Mouse (Mus musculus) megakaryocyte, embryonic 14.5 days (primary cell): ENCODE data around the gene Bri3. TPM values are rescaled to one million over a fixed set of nuclear protein-coding genes. Genes with fewer than 3 reads are reported as not detected.

Source experiments
- H3K27me3 ChIP-seq: replicated peaks from 2 replicates; pipeline ENCODE3; 2012; ENCODE audit warnings: inconsistent platforms
- H3K36me3 ChIP-seq: replicated peaks from 2 replicates; pipeline ENCODE3; 2012; ENCODE audit warnings: low read length, inconsistent platforms, mixed read lengths
- H3K4me1 ChIP-seq: 2 replicates; pipeline ENCODE4 v1.6.1; 2012; ENCODE audit warnings: inconsistent platforms
- H3K4me3 ChIP-seq: replicated peaks from 2 replicates; pipeline ENCODE3; 2012; ENCODE audit warnings: moderate library complexity, mild to moderate bottlenecking, inconsistent platforms
- H3K9me3 ChIP-seq: 2 replicates; pipeline ENCODE4 v1.6.1; 2012; ENCODE audit warnings: inconsistent platforms
- FLI1 ChIP-seq: IDR thresholded peaks from 2 replicates; pipeline ENCODE4 v1.6.1; 2012; ENCODE audit warnings: low read length, inconsistent platforms, mixed read lengths
- GATA1 ChIP-seq: IDR thresholded peaks from 3 replicates; pipeline ENCODE4 v1.6.1; 2012; ENCODE audit warnings: mixed read lengths, low read length, inconsistent platforms, borderline replicate concordance
- polyA plus RNA-seq: library from polyadenylated mRNA; stranded (reverse); fragments of >175 nt; gene quantifications from 2 replicates; pipeline ENCODE4 v1.2.3, GENCODE M21; 2012; ENCODE audit warnings: low replicate concordance; ENCODE audit not compliant: insufficient read depth

Bri3 gene
- polyA plus RNA-seq, 1 experiment: 100 TPM

DNA sequence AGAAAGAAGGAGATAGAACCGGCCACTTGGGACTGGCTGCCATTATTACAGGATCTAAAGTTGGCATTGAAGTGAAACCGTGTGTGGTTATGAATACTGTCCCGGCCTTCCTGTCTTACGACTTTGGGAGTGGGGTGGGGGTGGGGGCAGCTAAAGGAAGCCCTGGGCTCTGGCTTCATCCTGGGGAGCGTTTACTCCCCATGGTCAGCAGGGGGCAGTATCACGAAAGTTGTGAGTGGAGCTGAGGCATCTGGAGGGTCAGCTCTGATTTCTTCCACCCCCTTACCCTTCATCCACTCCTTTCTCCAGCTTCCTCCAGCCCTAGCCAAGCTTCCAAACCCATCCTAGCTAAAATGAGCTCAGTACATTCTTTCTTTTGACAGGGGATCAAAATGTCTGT is 222.8 kb downstream of the Bri3 start:
- no peaks in the 10 kb centered on the region for H3K27me3 ChIP-seq
- no peak overlapping the region for H3K4me3 ChIP-seq
- H3K9me3 ChIP-seq: peaks cover 51% of the 10 kb centered on the region
- H3K36me3 ChIP-seq: no peaks in the 10 kb centered on the region
- TF ChIP-seq GATA1: no peak
- TF ChIP-seq FLI1: no peak
- no peaks in the 10 kb centered on the region for H3K4me1 ChIP-seq

DNA sequence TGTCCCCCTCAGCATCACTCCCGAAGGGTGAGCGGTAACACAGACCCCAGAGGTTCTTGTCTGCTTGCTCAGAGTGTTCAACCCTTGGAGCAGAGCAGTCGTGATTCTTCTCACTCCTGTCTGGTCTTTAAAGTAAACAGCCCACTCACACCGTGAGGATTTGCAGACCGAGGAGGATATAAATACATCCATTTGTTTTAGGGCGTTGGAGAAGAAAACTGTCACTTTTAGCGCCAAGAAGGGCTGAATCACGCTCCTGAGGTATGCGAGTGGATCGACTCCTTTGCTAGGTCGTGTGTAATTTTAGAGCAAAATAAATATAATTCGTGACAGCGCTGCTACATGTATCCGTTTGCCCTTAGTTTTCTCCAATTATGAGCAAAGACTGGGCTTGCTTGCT is 228.8 kb downstream of the Bri3 start:
- Histone ChIP-seq H3K9me3 (peaks cover 71% of the 10 kb centered on the region), H3K4me1 (no peaks in the 10 kb centered on the region), H3K36me3 (no peaks in the 10 kb centered on the region), H3K4me3 (no peak overlapping the region), H3K27me3 (no peaks in the 10 kb centered on the region)
- no peak for TF ChIP-seq GATA1
- TF ChIP-seq FLI1: no peak

DNA sequence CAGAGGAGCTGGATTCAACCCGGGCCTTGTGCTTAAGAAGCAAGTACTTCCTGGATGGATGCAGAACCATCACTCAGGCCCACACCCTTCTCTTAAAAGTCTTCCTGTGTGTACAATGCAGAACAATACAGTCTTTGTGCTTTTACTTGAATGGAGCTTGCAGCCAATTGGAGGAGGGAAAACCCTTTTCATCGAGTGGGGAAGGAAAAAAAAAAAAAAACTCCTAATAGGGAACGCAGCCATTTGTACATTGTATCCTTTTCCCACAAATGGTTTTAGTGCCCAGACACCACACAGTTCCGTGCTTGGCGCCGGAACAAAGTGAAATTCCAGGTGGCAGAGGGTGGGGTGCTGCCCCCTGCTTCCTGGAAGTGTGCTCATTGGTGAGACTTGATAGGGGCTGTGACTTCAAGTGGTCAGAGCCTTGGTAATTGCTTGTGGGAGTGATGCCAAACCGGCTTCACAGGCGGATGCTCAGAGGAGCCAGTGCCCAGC is 235.5 kb downstream of the Bri3 start:
- no peak overlapping the region for H3K4me3 ChIP-seq
- TF ChIP-seq FLI1: no peak
- TF ChIP-seq GATA1: no peak
- no peaks in the 10 kb centered on the region for H3K4me1 ChIP-seq
- no peaks in the 10 kb centered on the region for H3K36me3 ChIP-seq
- H3K27me3 ChIP-seq: no peaks in the 10 kb centered on the region
- H3K9me3 ChIP-seq: peaks cover 67% of the 10 kb centered on the region

DNA sequence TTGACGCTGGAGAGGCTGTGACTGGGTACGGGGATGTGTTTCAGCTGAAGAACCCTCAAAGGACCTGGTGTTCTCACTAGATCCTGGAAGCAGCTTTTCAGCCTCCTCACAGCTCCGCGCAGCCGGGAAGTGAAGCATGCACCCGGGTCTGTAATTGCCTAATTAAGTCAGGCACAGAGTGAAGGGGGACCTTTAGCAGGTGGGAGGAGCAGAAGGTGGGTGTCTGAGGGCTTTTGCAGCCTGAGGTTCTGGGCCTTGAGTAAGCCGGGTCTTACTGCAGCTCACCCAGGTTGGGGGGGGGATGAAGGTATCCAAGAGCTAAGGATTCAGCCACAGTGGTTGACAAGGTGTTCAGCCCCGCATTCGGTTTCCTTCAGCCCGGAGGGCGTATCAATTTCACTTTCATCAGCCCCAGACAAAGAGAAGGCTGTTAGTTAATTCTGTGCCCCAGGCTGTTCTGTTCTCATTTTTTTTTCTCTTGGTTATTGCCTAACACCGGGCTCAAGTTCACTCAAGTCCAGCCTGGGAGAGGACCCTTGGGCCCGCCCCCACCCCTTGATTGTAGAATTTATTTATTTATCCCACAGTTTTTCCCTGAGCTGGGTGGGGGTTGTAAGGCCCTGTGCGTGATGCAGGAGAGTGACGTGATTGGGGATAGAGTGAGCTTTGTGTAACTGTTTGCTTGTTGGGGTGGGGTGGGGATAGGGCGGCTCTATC is 239.6 kb downstream of the Bri3 start:
- peaks cover 56% of the 10 kb centered on the region for H3K9me3 ChIP-seq
- TF ChIP-seq FLI1 (no peak), GATA1 (no peak)
- H3K36me3 ChIP-seq: no peaks in the 10 kb centered on the region
- no peaks in the 10 kb centered on the region for H3K27me3 ChIP-seq
- no peaks in the 10 kb centered on the region for H3K4me1 ChIP-seq
- no peak overlapping the region for H3K4me3 ChIP-seq

DNA sequence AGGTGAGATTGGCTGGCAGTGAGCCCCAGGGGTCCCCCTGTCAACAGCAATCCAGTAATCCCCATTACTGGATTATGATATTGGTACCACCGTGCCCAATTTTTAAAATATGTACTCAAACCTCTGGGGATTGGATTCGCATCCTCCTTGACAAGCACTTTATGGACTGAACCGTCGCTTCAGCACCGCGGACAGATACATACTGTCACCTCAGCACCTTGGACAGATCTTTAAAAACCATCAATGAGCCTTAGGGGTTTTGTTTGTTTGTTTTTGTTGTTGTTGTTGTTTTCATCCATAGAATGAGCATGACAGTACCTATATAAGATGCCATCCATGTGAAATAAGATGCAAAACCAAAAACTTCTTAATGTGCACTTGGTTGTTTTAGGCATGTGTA is 247.1 kb downstream of the Bri3 start:
- H3K4me3 ChIP-seq: no peak overlapping the region

More for the DNA sequence above, 247.1 kb downstream of the Bri3 start:
- Histone ChIP-seq H3K27me3 (no peaks in the 10 kb centered on the region), H3K36me3 (no peaks in the 10 kb centered on the region), H3K4me1 (no peaks in the 10 kb centered on the region), H3K9me3 (peaks cover 52% of the 10 kb centered on the region)
- no peak for TF ChIP-seq GATA1
- TF ChIP-seq FLI1: no peak

Other genes starting within 250 kb of the Bri3 start
- 17.2 and 33.1 TPM in 2 replicates for gene Ccz1, start 229.6 kb upstream of the Bri3 start, polyA plus RNA-seq
- gene Ocm, start 217.8 kb upstream of the Bri3 start, polyA plus RNA-seq: not detected in 2 replicates
- 2.0 and 2.8 TPM in 2 replicates for gene Lmtk2, start 144.0 kb upstream of the Bri3 start, polyA plus RNA-seq
- gene Bhlha15, start 54.2 kb upstream of the Bri3 start, polyA plus RNA-seq: 0.15 and 0.63 TPM in 2 replicates
- gene Tecpr1, start 20.8 kb upstream of the Bri3 start, polyA plus RNA-seq: 2.8 and 13.2 TPM in 2 replicates
- not detected in 2 replicates for gene Baiap2l1, start 113.7 kb downstream of the Bri3 start, polyA plus RNA-seq